Mouse (Mus musculus) cerebellum, postnatal 36 days (tissue): ENCODE results near the gene Spc24.
A peak's percentile ranks its signal among the peaks of the same experiment; 100 is the strongest.
"Not testable (repeated sequence)": the region's sequence is repeated elsewhere in the genome, so short reads cannot be mapped to it uniquely, and the experiment has no call there.

ENCODE experiments used
- DNase-seq, 2 experiments: peaks; one replicate each; pipeline ENCODE4 v3.0.0; 2021 to 2022; ENCODE audit warnings: mixed read lengths in 2 of 2

Gene Spc24

DNA sequence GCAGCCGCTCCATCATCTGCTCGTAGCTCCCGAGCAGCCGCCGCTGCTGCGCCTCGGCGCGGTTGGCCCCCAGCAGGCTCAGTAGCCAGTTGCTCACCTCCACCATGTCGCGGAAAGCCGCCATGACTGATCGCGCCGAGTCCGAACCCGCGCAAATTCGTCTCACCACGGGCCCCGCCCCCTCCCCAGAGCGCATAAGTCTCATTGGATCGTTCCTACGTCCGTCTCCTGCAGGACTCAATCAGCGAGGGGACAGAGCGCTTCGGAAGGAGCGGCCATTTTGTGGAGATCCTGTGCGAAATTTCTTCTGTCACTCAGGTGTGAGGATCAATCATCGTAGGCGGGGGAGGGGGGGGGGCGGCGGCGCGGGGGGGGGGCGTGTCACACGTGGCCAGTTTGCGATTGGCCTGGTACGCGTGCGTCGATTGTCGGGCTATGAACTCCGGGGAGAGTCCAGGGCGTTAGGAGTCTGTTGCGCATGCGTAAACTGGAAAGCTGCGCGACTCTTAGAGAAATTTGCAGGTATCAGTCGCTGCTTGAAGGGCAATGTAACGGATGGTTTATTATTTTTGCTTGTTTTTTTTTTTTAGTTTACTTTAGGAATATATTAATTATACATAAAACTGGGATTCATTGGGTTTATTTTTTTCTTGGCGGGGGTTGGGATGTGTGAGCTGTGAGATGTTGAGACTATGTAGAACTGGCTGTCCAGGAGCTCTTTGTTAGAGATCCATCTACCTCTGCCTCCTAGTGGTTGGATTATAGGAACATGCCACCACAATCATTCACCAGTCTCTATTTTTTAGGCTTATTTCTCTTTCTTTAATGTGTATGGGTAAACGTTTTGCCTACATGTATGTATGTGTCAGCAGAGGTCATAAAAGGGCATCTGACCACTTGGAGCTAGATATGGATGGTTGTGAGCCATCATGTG, at the start of gene Spc24:
Gene Spc24, minus strand, starts transcription at position 149 of the 934 bp plus-strand sequence.
- DNase-seq: peak; percentile 95 to 97

DNA sequence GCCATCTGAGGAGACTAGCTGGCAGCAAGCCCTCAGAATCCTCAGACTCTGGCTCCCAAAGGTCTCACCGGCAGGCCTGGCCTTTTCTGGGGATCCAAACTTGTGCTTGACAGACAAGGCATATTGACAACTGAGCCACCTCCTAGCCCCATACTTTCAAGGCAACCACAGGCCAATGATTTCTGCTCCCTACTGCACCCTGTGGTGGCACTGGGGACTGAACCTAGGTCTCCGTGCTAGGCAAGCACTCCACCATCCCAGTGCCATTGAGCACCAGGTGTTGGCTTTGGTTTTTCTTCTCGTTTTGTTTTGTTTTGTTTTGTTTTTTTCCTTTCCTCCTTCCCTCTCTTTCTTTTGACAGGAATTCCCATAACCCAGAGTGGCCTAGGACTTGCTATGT, 48.5 kb upstream of the Spc24 start:
- no peak for DNase-seq

DNA sequence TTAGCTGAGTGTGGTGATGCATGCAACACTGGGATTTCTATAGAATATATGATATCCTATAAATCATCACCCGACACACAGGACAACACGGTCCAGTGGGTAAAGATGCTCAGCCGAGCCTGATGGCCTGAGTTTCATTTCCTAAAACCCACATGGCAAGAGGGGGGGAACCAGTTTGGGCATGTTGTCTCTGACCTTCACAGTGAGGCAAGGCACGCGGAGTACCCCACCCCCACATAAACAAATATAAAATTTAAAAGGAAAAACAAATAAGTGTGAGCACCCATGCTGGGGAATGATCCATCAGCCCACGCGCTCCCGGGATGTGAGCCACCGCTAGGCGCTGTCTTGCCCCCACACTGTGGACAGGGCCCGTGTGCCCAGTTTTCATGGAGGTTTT, 46.9 kb upstream of the Spc24 start:
- peak in 1 of 2 experiments; percentile 38 for DNase-seq

DNA sequence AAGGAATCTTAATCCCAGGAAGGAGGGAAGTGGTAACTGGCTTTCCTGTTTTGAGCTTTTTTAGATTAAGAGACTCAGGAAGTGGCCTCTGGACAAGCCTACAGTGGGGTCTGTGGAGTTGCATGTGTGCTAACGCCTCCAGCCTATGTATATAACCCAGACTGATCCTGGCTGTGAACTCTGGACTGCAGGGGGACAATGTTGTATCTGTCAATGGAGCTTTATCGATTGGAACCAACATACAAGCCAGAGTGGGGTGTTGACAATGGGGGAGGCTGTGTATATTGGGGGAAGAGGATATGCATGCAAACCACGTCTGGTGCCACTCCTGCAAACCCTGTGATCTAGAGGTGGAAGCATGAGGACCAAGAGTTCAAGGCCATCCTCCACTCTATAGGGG, 46.3 kb upstream of the Spc24 start:
- no peak for DNase-seq

DNA sequence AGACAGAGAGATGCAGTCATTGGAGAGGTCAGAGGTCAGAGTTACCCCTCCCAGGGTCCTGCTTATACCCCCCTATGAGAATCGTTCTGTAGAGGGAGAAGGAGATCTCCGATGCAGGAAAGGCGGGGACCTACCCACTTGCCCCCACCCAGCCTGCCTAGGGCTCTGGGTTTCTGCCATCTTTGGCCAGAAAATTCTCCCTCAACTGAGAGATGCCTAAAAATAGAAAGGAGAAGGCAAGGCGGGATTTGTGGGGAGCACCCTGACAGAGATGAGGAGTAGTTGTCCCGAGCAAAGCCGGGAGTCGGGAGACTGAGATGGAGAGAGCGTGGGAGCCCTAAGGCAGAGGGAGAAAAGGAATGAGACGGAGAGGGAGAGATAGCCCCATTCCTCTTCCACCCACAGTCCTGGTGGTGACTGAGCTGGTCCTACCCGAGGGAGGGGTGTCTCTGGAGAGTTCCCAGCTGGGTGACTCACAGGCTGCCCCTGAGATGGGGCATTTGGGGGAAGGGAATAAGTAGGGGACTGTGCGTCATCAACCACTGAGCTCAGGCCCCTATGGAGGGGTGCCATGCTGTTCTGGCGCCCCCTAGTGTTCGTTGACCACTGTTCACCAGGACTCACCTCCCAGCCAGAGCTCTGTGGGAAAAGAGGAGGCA, 44.0 kb upstream of the Spc24 start:
- DNase-seq: peak; percentile 87

DNA sequence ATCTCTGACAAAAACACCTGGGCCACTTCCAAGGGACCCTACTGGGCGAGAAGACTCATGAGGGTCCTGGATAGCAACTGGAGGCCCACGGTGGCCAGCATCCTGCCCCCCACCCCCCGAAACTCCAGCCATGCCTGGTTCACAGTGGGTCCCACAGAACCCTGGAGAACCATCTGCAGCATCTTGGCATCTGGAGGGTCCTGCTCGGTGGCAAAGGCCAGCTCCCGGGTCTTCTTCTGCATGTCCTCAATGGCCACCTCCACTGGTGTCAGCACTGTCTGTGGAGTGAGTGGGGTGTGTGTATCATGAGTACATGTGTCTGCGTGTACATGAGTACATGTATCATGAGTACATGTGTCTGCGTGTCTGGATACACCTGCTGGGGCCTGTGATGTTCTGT, 41.5 kb upstream of the Spc24 start:
- no peak for DNase-seq

DNA sequence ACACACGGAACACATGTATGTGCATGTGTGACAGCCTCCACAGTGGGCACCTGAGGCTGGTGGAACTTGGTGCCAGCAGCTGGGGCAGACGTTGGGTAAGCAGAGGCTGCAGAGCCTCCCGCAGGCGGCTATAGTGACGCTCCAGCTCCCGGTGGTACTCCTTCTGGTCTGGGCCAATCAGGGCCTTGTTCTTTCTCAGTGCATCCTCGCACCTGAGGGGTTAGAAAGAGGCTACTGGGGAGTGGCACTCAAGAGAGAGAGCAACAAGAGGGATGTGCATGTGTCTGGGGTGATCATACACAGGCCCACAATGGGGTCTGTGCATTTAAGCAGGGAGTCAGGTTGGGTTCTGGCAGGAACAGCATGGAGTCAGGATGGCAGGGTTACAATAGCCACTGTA, 41.0 kb upstream of the Spc24 start:
- DNase-seq: no peak

DNA sequence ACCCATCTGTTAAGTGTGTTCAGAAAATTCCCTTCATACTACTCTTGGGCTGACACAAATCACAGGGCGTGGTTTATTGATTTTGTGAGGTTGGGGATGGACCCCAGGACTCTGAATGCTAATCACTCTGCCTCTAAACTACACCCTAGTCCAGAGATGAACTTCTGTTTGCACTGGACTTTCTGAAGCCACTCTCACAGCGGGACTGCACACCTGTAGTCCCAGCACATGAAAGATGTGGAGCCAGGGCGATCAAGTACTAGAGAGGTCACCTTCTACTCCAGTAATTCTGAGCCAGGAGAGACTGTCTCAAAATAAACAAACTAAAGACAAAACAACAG, 38.9 kb upstream of the Spc24 start:
- no peak for DNase-seq

DNA sequence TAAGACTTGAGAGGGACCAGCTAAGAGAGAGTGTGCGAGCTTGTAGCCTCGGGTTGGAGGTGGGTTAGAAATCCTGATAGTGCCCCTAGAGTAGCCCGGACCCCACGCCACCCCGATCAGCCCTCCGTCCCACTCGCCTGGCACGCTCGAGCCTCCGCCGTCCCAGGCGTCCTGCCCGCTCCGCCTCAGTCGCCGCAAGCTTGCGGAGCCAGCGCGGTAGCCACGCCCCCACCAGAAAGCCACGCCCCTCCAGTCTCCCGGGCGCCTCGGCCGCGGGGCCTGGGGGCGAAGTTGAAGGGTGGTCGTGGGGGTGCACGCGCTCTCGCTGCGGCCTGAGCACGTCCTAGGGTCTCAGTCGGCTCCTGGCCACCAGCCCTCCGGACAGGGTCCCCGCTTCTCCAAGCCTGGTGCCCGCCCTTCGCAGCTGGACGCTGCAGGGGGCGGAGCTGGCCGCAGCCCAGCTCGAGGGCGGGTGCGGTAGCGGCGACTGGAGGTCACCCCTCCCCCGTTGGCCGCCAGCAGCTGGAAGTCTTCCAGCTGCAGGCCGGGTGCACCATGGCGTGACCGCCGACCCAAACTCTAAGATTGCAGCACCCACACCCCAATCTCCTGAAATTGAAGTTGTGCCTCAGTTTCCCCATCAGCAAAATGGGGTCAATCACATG, 38.4 kb upstream of the Spc24 start, which contains the start of gene Kank2:
Gene Kank2, minus strand, starts transcription at position 400 of the 665 bp plus-strand sequence.
- peak; percentile 63 to 73 for DNase-seq

DNA sequence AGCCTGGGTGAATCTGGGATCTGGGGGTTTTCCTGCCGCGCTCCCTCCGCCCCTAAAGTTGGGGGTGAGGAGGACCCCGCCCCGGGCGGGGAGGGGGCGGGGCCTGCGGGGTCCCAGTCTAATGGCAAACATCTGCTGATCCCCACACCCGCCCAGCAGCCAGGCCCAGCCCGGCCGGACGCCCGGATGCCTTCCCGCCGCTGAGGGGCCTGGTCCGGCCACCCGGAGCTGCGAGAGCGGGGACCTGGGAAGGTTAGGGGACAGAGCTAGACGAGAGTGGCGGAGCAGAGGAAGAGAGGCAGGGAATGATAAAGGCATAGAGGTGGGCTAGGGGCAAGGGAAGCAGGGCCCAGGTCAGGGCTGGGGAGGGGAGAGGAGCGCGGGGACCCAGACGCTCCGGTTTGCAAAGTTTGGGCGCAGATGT, 37.8 kb upstream of the Spc24 start:
- peak in 1 of 2 experiments; percentile 31 for DNase-seq

DNA sequence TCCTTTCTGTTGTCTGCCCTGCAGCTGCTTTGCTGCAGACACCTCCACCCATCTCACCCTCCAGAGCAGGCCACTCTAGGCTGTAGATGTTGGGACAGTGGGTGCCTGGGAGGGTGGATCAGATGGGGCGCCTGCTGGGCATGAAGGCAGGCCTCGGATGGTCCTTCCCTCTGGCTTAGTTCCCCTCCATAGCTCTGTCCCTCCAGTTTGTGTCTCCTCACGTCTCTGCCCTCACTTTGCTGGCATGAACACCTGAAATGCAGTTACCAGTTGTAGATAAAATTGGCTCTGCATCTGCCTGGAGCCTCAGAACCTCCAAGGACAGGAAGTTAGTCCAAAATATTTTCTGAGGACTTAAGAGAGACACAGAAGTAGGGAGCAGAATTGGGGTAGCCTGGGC, 36.8 kb upstream of the Spc24 start:
- DNase-seq: no peak

DNA sequence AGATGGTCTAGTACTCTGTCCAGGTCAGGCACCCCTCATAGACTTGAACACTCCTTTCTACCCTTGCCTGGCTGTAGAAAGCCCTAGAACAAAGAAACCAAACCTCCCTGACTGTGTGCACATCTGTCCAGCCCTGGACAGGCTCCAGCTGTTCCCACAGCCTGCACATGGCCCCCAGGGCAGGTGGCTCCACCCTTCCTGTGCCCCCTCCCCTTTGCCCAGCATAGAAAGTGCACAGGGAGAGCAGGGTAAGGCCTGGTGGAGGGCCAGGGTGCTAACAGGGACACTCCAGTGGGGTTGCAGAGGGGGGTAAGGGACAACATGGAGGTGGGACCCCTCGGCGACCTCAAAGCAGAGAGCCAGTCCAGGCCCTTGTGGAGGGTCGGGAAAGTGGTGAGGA, 36.2 kb upstream of the Spc24 start:
- DNase-seq: no peak

DNA sequence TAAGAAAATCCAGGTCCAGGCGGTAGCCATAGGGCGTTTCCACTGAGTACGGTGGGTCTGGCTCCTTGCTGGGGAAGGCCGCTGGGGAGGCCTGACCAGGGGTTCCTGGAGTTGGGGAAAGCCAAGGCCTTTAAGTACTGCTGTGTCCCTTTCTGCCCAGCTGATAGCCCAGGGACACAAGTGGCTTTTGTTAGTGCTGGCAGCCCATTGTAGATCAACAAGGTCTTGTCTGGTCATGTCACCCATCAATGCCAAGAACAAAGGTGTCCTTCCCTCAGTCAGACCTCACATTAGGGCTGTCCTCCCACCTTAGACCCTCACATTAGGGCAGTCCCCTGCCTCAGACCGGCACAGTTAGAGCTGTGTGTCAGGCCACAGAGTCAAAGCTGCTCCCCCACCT, 35.5 kb upstream of the Spc24 start:
- no peak for DNase-seq

DNA sequence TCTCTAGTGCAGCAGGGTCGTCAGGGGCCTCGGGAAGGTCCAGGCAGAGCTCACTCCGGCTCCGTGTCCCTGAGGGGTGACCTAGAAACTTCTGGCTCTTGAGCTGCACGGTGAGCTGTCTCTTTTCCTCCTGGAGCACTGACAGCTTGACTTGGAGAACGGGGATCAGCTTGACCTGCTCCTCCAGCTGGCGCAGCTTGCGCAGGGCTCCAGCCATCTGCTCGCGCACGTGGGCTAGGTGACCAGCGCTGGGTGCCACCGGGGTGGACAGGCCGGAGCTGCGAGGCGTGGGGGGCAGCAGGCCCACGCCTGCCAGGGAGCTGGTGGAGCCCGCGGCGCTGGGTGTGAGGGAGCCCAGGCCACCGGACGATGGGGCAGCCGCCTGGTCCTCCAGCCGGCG, 34.8 kb upstream of the Spc24 start:
- peak; percentile 74 to 82 for DNase-seq

DNA sequence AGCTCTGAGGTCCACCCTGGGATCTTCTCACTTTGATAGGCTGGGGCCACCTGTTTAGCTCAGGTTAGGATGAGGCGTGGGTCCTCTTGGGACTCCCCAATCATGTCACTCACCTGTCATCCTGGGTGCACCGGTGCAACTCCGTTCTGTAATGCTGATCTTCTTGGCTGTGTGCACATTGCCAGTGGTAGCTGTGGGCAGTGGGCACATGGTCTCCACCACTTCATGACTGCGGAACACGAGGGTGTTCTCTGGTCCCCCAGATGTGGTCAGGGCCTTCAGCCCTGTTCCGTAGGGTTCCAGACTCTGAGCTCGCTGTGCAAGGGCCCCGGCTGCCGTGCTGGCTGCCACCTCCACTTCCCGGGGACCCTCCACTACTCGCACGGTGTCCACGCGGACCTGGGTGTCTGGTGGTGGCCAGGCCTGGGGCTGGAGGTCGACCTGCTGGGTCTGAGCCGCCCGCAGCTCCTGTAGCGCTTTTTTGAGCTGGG, 34.3 kb upstream of the Spc24 start:
- DNase-seq: no peak

DNA sequence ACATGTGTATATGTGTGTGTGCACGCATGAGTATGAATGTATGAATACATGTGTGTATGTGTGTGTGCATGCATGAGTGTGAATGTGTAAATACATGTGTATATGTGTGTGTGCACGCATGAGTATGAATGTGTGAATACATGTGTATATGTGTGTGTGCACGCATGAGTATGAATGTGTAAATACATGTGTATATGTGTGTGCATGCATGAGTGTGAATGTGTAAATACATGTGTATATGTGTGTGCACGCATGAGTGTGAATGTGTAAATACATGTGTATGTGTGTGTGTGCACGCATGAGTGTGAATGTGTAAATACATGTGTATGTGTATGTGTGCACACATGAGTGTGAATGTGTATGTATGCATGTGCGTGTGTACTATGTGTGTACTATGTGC, 33.4 kb upstream of the Spc24 start:
- DNase-seq: not testable (repeated sequence)

DNA sequence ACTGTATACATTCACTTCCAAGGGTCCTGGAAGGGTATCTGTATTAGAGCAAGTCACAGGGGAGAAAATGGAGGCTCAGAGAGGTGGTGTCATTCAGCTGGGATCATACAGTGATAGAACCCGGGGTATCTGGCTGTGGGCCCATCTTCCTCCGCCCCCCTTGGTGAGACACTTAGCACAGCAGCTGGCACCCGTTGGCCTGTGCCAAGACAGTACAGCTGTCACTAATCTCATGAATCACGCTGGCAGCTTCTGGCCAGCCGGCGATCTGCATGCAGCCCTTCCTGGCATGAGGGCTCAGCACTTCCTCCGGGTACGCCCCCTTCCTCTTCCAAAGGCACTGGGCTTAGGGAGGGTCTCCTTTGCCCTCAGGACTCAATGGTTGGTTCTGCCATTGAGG, 32.5 kb upstream of the Spc24 start:
- DNase-seq: peak; percentile 38 to 39

DNA sequence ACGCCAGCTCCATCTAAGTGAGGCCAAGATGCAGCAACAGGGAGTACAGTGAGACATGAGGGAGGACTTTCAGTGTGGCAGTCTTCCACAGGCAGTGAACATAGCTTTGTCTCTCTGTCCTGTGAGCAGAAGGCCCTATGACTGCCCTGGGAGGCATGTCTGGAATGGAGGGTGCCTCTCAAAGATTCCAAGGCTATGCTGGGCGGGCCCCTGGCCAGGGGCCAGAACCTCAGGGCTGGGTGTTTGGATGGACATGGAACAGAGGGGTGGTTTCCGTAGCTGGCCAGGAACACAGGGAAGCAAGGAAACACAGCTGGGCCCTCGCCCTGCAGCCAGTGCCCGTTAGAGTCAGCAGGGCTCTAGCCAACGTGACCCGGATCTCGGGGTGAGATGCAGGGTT, 31.8 kb upstream of the Spc24 start:
- peak in 1 of 2 experiments; percentile 32 for DNase-seq

DNA sequence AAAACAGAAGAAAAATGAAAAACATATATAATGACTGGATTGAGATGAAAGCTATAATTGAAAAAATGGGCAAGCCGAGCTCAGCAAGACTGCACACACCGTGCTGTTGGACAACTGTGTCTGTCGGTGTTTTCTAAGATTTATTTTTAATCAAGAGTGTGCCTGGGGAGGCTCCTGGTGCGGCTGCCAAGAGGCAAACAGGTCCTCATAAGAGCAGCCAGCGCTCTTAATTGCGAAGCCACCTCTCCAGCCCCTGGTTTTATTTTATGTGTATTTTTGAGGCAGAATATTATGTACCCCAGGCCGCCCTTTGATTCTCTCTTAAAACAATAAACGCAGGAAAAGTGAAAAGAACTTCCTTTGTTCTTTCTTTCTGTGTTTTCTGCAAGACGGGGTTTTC, 28.1 kb upstream of the Spc24 start:
- no peak for DNase-seq

DNA sequence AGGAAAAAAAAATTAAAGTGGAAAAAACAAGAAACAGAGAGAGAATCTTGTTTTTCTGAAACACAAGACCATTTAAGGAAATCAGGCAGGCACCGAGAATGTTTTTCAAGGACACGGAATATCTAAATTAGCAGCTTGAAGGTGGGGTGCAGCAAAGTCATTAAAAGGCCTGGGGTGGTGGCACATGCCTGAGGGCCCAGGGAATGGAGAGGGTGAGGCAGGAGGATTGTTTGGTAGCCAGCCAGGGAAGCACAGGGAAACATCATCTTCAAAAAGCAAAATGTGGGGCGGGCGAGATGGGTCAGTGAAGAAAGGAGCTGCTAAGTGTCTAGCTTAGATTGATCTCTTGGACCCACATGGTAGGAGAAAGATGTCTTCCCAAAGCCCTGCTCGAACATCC, 27.6 kb upstream of the Spc24 start:
- DNase-seq: no peak

DNA sequence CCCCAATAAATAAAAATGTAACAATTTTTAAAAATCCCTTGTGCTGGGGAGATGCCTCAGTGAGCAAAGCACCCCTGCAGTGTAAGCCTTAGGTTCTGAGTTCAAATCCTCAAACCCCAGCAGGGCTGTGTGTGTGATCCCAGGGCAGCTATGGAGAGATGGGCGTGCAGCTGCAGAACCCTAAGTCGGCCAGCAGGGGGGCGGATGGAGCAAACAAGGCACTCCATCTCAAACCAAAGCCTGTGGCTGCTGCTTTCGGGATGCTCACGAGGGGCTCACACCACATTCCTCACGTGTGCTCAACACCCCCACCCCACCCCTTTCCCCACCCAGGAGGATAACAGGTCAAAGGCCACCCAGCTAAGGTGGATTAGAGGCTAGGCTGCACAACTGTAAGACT, 26.8 kb upstream of the Spc24 start:
- DNase-seq: peak; percentile 66 to 72

DNA sequence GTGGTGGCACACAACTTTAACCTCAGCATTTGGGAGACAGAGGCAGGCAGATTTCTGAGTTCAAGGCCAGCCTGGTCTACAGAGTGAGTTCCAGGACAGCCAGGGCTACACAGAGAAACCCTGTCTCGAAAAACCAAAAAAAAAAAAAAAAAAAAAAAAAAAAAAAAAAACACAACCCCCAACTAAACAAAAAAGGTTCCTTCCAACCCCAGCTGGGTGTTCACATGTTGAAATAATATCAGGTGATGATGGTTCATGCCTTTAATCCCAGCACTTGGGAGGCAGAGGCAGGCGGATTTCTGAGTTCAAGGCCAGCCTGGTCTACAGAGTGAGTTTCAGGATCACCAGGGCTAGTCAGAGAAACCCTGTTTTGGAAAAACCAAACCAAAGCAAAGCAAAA, 26.2 kb upstream of the Spc24 start:
- not testable (repeated sequence) for DNase-seq

DNA sequence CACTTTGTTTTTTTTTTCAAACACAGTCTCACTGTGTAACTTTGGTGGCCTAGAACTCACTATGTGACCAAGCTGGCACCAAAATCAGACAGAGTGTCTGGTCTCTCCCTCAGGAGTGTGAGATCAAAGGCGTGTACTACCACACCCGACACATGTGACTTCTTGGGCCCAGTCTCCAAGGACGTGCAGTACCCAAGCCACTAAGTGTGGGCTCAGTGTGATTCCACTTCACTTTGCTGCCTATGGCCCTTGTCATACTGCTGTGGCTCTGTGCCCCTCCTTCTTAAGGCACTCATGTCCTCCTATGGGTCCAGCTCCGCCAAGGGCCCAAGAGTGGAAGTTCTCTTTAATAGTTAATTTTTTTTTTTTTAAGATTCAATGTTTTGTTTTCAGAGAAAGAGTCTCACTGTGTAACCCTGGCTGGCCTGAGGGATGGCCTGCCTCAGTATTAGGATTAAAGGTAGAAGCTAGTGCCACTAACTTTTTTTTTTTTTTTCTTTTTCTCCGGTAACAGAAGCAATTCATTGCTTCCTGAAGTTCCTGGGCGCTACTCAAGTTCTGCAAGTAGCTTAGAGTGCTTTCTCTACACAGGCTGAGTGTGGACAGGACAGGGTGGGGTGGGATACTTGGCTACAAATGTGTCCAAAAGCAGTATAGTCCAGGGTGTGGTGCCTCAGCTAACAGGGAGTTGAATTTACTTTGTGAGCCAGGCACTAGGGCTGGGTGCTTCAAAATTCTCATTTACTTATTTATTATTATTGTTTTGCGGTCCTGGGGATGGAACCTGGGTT, 24.6 kb upstream of the Spc24 start:
- DNase-seq: no peak
